Mouse (Mus musculus): ENCODE results near the gene Col6a3. TPM values are rescaled to one million over a fixed set of nuclear protein-coding genes. Genes with fewer than 3 reads are reported as not detected.
A peak's percentile ranks its signal among the peaks of the same experiment; 100 is the strongest.

Gene Col6a3
- 78.1 and 86.3 TPM in 2 replicates for polyA plus RNA-seq (2015; fragmentation: Nextera tagmentation; extraction: Ambion mirVana)

DNA sequence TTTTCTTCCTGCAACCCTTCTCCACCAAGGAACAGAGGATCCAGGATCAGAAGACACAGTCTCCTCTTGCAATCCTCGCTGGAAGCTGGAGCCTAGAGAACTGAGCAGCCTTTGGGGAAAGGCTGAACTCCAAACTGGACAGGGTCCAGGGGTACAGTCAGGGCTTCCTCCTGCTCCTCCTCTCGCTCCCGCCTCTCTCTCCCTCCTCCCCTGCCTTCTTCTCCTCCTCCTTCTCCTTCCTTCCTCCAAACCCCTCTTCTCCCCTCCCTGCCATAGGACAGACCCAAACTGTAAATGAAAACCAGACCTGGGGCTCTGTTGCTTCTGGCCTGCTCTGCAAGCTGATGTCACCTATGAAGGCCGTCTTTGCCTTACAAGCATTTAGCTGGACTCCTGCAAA is at the start of gene Col6a3:
Gene Col6a3 (minus strand): TSS at position 136 of the 400 bp plus-strand sequence.
- H3K27me3 ChIP-seq: no peaks in the 10 kb centered on the region
- 10% methylated on average over 4 of the region's 4 CpGs for WGBS
- peak within 1 kb of the TSS; percentile 53 for H3K4me3 ChIP-seq
- no peaks in the 10 kb centered on the region for H3K36me3 ChIP-seq
- peak within 1 kb of the TSS; percentile 87 for H3K27ac ChIP-seq
- peak; percentile 90 for ATAC-seq (ENCODE audit: low FRiP score, low read depth)
- H3K4me2 ChIP-seq (replicated peaks): peak within 1 kb of the TSS; percentile 75
- no peaks in the 10 kb centered on the region for H3K9me3 ChIP-seq
- H3K4me1 ChIP-seq: peaks cover 67% of the 10 kb centered on the region
- peak within 1 kb of the TSS; percentile 74 for H3K9ac ChIP-seq

DNA sequence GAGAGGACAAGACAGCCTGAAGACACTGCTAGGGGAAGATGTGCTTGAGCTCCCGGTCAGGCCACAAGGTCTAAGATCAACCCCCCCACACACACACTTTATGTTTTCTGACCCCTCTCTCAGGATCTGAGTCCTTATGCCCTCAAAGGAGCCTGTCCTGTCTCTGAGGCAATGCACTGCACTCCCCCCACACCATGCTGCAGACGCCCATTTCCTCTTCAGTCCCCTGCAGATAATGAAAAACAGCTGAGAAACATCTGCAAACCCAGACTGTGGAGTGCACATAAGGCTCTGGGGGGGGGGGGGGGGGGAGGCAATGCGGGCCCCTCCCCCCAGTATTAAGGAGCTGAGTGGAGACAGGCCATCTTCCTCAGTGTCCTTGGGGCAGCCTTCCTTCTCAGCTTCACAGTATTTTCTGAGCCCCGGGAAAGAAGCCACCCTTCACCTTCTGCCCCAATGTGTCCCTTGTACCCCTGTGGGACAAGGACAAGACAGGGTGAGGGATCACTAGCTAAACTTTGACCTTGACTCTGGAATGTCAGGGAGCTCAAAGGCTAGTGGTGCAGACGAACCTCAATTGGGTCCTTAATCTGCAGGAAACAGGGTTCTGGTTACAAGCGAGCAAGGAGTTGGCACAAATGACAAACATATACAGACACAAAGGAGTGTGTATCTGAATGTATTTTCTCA is 42.1 kb upstream of the Col6a3 start:
- Histone ChIP-seq H3K9me3 (peaks cover 9% of the 10 kb centered on the region), H3K27me3 (no peaks in the 10 kb centered on the region), H3K4me2 (replicated peaks) (no peak overlapping the region), H3K4me3 (no peak overlapping the region), H3K36me3 (no peaks in the 10 kb centered on the region), H3K9ac (no peak overlapping the region), H3K27ac (peak overlapping the region; percentile 33; the same call in 1 of the 2 replicates), H3K4me1 (peaks cover 18% of the 10 kb centered on the region)
- peak; percentile 85 for ATAC-seq (ENCODE audit: low FRiP score, low read depth)
- WGBS: 26% methylated on average over 6 of the region's 6 CpGs

DNA sequence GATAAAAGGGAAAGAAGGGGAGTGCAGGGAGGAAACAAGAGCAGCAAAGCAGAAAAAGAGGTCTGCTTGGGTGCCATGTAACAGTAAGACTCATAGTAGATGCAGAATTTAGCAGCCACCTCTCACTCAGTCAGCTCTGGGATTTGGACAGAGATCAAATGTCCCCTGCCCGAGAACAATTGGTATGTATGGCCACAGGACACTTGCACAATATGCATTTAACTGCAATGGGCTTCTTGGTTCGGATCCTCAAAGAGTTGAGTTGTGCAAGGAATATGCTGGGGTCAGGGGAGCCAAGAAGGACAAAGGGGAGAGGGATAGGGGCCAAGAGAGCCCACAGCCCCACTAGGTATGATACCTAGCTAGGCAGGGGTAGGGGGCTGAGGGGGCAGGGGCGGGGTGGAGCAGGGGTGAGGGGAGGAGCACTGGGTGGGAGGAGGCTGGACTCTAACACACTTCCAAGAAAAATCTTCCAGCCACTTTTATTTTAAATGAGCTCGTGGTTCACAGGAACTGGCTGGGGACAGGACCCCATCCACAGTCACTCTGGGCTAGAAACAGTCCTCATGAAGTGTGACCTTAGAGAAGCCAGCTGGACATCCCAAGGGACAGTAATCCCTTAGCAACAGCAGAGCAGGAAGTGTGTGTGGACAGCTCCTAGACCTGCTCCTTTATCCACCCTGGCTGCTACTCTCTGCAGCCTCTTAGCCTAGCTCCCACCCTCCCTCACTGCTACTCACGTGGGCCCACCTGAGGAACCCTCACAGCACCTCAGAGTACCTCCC is 32.9 kb upstream of the Col6a3 start:
- no peak overlapping the region for H3K27ac ChIP-seq
- 68% methylated on average over 5 of the region's 5 CpGs for WGBS

GRCm38 (mm10) chr1:90875961-90876360 is 32.2 kb upstream of the Col6a3 start:
- Histone ChIP-seq H3K27me3 (no peaks in the 10 kb centered on the region), H3K36me3 (no peaks in the 10 kb centered on the region), H3K4me1 (peaks cover 11% of the 10 kb centered on the region), H3K9ac (no peak overlapping the region), H3K4me3 (no peak overlapping the region), H3K27ac (no peak overlapping the region), H3K9me3 (peaks cover 3% of the 10 kb centered on the region; the same call in 1 of the 2 replicates), H3K4me2 (replicated peaks) (no peak overlapping the region)
- no peak for ATAC-seq (ENCODE audit: low FRiP score, low read depth)
- WGBS: 40% methylated on average over 2 of the region's 2 CpGs

More for the DNA sequence above, 32.9 kb upstream of the Col6a3 start:
- H3K36me3 ChIP-seq: no peaks in the 10 kb centered on the region
- peaks cover 11% of the 10 kb centered on the region for H3K4me1 ChIP-seq
- no peak for ATAC-seq (ENCODE audit: low FRiP score, low read depth)
- H3K4me3 ChIP-seq: no peak overlapping the region
- peaks cover 3% of the 10 kb centered on the region; the same call in 1 of the 2 replicates for H3K9me3 ChIP-seq
- H3K9ac ChIP-seq: no peak overlapping the region
- no peaks in the 10 kb centered on the region for H3K27me3 ChIP-seq
- no peak overlapping the region for H3K4me2 ChIP-seq (replicated peaks)

GRCm38 (mm10) chr1:90875371-90875770 is 31.6 kb upstream of the Col6a3 start:
- peaks cover 11% of the 10 kb centered on the region for H3K4me1 ChIP-seq
- no peak overlapping the region for H3K4me2 ChIP-seq (replicated peaks)
- no peak overlapping the region for H3K27ac ChIP-seq
- no peak overlapping the region for H3K4me3 ChIP-seq
- 81% methylated on average over 8 of the region's 8 CpGs for WGBS
- H3K27me3 ChIP-seq: no peaks in the 10 kb centered on the region
- no peaks in the 10 kb centered on the region for H3K36me3 ChIP-seq
- ATAC-seq (ENCODE audit: low FRiP score, low read depth): no peak
- H3K9ac ChIP-seq: no peak overlapping the region
- H3K9me3 ChIP-seq: peaks cover 3% of the 10 kb centered on the region; the same call in 1 of the 2 replicates

DNA sequence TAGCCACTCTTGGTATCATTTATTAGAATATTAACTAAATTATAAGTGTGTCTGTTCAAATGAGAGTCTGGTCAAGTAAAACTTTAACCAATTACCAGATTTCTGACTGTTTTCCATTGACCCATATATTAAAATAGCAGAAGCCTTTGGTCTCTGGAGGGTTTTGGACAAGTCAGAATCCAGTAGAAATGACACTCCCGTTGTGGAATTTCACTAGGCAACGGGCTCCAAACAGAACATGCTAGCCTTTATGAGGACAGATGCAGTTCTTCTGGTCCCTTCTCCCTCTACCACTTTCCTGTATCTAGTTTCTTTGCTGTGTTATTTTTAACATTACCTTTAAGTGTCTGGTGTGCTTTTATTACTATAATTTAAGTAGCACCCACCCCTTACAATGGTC is 26.8 kb upstream of the Col6a3 start:
- Histone ChIP-seq H3K9ac (no peak overlapping the region), H3K4me1 (peaks cover 7% of the 10 kb centered on the region), H3K27me3 (no peaks in the 10 kb centered on the region), H3K27ac (no peak overlapping the region), H3K36me3 (no peaks in the 10 kb centered on the region), H3K9me3 (peaks cover 3% of the 10 kb centered on the region; the same call in 1 of the 2 replicates), H3K4me2 (replicated peaks) (no peak overlapping the region), H3K4me3 (no peak overlapping the region)
- ATAC-seq (ENCODE audit: low FRiP score, low read depth): no peak
- WGBS: 71% methylated on average over 2 of the region's 2 CpGs

DNA sequence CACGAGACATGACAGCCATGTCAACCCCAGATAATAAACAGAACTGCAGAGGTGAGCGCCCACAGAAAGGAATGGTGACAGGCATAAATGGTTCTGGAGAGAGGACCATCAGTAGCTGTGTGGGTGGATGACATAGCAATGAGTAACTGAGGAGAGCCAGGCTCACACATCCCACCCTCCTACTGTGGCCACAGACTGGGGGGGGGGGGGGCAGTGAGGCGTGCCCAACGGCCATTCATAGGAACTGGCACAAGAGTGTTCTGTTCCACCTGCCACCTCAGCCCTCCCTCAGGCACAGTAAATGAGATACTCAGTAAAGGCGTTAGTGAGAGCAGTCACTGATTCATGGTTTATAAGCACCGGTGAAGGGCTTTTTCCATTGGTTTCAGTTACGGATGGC is 23.0 kb upstream of the Col6a3 start:
- no peaks in the 10 kb centered on the region for H3K4me1 ChIP-seq
- H3K9me3 ChIP-seq: no peaks in the 10 kb centered on the region
- no peak for ATAC-seq (ENCODE audit: low FRiP score, low read depth)
- H3K36me3 ChIP-seq: no peaks in the 10 kb centered on the region
- H3K9ac ChIP-seq: no peak overlapping the region
- H3K4me2 ChIP-seq (replicated peaks): no peak overlapping the region
- WGBS: 82% methylated on average over 7 of the region's 7 CpGs
- no peaks in the 10 kb centered on the region for H3K27me3 ChIP-seq
- H3K4me3 ChIP-seq: no peak overlapping the region
- no peak overlapping the region for H3K27ac ChIP-seq

DNA sequence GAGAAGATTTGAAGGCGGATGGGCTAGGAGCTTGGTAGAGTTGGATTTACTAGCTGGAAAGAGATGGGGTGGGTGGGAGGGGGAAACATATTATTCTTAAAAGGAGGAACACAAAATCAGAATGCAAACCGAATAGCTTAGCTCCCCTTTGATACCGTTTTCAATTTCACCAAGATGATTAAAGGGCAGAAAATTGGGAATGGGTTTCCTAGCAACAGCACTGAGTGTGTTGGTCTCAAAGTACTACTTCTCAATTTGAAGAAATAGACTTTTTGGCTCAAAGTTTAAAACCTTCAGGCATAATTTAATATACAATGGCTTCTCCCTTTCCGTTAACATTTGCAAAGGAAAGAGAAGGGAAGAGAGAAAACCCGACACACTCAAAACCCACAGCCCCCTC is 12.1 kb upstream of the Col6a3 start:
- no peaks in the 10 kb centered on the region for H3K36me3 ChIP-seq
- H3K4me2 ChIP-seq (replicated peaks): no peak overlapping the region
- no peak overlapping the region for H3K4me3 ChIP-seq
- H3K9me3 ChIP-seq: no peaks in the 10 kb centered on the region
- H3K27me3 ChIP-seq: no peaks in the 10 kb centered on the region
- ATAC-seq (ENCODE audit: low FRiP score, low read depth): no peak
- 75% methylated on average over 5 of the region's 5 CpGs for WGBS
- no peaks in the 10 kb centered on the region for H3K4me1 ChIP-seq
- H3K27ac ChIP-seq: no peak overlapping the region
- H3K9ac ChIP-seq: no peak overlapping the region

GRCm38 (mm10) chr1:90849836-90850235 is 6.1 kb upstream of the Col6a3 start:
- H3K9me3 ChIP-seq: no peaks in the 10 kb centered on the region
- H3K4me3 ChIP-seq: no peak overlapping the region
- H3K4me1 ChIP-seq: peaks cover 16% of the 10 kb centered on the region
- no peak for ATAC-seq (ENCODE audit: low FRiP score, low read depth)
- H3K36me3 ChIP-seq: no peaks in the 10 kb centered on the region
- WGBS: 32% methylated on average over 8 of the region's 8 CpGs
- no peak overlapping the region for H3K9ac ChIP-seq
- no peaks in the 10 kb centered on the region for H3K27me3 ChIP-seq
- H3K27ac ChIP-seq: no peak overlapping the region
- H3K4me2 ChIP-seq (replicated peaks): no peak overlapping the region

DNA sequence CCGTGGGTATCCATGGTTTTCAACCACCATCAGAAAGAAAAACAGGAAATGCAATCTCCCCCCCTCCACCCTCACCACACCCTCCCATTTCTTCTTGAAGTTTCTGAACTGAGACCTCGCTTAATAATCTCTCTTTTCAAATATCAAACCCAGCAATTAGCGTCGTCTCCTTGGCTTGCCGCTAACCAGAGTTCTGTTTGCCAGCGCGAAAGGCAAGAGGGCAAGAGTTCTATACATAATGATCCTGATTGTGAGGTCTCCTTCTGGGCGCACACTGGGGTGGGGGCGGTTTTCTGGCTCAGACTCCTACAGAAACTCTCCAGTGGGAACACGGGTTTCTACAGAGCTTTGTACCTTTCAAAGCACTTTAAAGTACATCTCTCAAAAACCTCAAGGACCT is 1.4 kb upstream of the Col6a3 start:
- Histone ChIP-seq H3K4me3 (no peak overlapping the region), H3K4me1 (peaks cover 56% of the 10 kb centered on the region), H3K27ac (peak overlapping the region; percentile 22; the same call in 1 of the 2 replicates), H3K9ac (no peak overlapping the region), H3K36me3 (no peaks in the 10 kb centered on the region), H3K4me2 (replicated peaks) (no peak overlapping the region), H3K27me3 (no peaks in the 10 kb centered on the region), H3K9me3 (no peaks in the 10 kb centered on the region)
- no peak for ATAC-seq (ENCODE audit: low FRiP score, low read depth)
- WGBS: 67% methylated on average over 10 of the region's 10 CpGs

- peak overlapping the region; percentile 53 for H3K4me3 ChIP-seq
Observed at GRCm38 (mm10) chr1:90842789-90843587, 783 bp downstream of the Col6a3 start.

More at GRCm38 (mm10) chr1:90842789-90843587, 783 bp downstream of the Col6a3 start:
- Histone ChIP-seq H3K4me2 (replicated peaks) (peak overlapping the region; percentile 75), H3K9me3 (no peaks in the 10 kb centered on the region), H3K27me3 (no peaks in the 10 kb centered on the region), H3K9ac (peak overlapping the region; percentile 74), H3K27ac (peak overlapping the region; percentile 87), H3K4me1 (peaks cover 75% of the 10 kb centered on the region), H3K36me3 (no peaks in the 10 kb centered on the region)
- ATAC-seq (ENCODE audit: low FRiP score, low read depth): no peak; the same call in 1 of the 2 replicates
- WGBS: 62% methylated on average over 9 of the region's 9 CpGs

Data from limb, embryonic 13.5 days (tissue).